Mouse (Mus musculus) kidney, embryonic 15.5 days (tissue): ENCODE results near the gene Wdr70. TPM values are rescaled to one million over a fixed set of nuclear protein-coding genes. Genes with fewer than 3 reads are reported as not detected.
A peak's percentile ranks its signal among the peaks of the same experiment; 100 is the strongest.

Experiments used
- ATAC-seq: fragments of 200-750 bp; cut with Nextera tagmentation; replicated peaks from 2 replicates; pipeline ENCODE4 v1.8.0; 2017; ENCODE audit warnings: moderate TSS enrichment; ENCODE audit not compliant: low FRiP score
- H3K27ac ChIP-seq: fragments of 300-500 bp; sonication (generic); 2 replicates; pipeline ENCODE4 v1.5.1; 2015; ENCODE audit warnings: mild to moderate bottlenecking, inconsistent platforms
- H3K27me3 ChIP-seq: fragments of 300-500 bp; sonication (generic); 2 replicates; pipeline ENCODE4 v1.6.1; 2015; ENCODE audit warnings: inconsistent platforms
- H3K36me3 ChIP-seq: fragments of 300-500 bp; sonication (generic); 2 replicates; pipeline ENCODE4 v1.6.1; 2015; ENCODE audit warnings: inconsistent platforms
- H3K4me1 ChIP-seq: fragments of 300-500 bp; sonication (generic); 2 replicates; pipeline ENCODE4 v1.6.1; 2015; ENCODE audit warnings: inconsistent platforms
- H3K4me2 ChIP-seq: fragments of 300-500 bp; sonication (generic); 2 replicates; pipeline ENCODE4 v1.6.1; 2015; ENCODE audit warnings: moderate library complexity, mild to moderate bottlenecking, inconsistent platforms
- H3K4me3 ChIP-seq: fragments of 300-500 bp; sonication (generic); replicated peaks from 2 replicates; pipeline ENCODE4 v1.5.1; 2015; ENCODE audit warnings: mild to moderate bottlenecking, inconsistent platforms
- H3K9ac ChIP-seq: fragments of 300-500 bp; sonication (generic); 2 replicates; pipeline ENCODE4 v1.6.1; 2015; ENCODE audit warnings: mild to moderate bottlenecking, inconsistent platforms
- H3K9me3 ChIP-seq: fragments of 300-500 bp; sonication (generic); replicated peaks from 2 replicates; pipeline ENCODE4 v1.6.1; 2016; ENCODE audit warnings: inconsistent platforms
- WGBS: fragments of 180-500 bp; shearing (Covaris S2); methylation state at CpG from one replicate; pipeline ENCODE4 v1.1.7; 2015; ENCODE audit warnings: mixed read lengths; 5-methylcytosine and 5-hydroxymethylcytosine counted together
- polyA plus RNA-seq: library from polyadenylated mRNA; unstranded; fragments of >200 nt; fragmentation: Nextera tagmentation; extraction: Ambion mirVana; gene quantifications from 2 replicates; pipeline ENCODE4 v1.2.1, GENCODE M21; 2015

Gene Wdr70
- polyA plus RNA-seq, 1 experiment from 2014 or later = 59.4 TPM

DNA sequence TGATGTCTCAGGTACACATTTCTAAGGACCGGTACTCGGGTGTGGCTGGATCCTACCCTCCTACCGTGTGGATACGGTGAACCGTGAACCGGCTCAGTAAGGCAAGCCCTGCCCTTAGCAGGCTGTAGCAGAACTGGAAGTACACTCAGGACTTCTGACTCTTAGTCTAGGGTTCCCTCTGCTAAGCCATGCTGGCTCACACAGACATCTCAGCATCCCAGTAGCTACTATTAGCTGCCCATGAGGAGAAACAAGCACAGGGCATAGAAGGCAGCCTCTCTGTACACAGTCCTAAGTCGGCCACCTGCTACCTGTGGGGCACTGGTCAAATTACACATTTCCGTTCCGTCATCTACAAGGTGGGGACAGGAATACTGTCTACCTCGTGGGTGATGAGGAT lies 220.1 kb downstream of the Wdr70 start:
- Histone ChIP-seq H3K4me3 (no peak overlapping the region), H3K9ac (no peak overlapping the region), H3K9me3 (no peaks in the 10 kb centered on the region), H3K27ac (no peak overlapping the region), H3K27me3 (no peaks in the 10 kb centered on the region), H3K36me3 (peaks cover 7% of the 10 kb centered on the region), H3K4me2 (no peak overlapping the region), H3K4me1 (peaks cover 24% of the 10 kb centered on the region)
- 73% methylated on average over 10 of the region's 10 CpGs for WGBS
- ATAC-seq = no peak

DNA sequence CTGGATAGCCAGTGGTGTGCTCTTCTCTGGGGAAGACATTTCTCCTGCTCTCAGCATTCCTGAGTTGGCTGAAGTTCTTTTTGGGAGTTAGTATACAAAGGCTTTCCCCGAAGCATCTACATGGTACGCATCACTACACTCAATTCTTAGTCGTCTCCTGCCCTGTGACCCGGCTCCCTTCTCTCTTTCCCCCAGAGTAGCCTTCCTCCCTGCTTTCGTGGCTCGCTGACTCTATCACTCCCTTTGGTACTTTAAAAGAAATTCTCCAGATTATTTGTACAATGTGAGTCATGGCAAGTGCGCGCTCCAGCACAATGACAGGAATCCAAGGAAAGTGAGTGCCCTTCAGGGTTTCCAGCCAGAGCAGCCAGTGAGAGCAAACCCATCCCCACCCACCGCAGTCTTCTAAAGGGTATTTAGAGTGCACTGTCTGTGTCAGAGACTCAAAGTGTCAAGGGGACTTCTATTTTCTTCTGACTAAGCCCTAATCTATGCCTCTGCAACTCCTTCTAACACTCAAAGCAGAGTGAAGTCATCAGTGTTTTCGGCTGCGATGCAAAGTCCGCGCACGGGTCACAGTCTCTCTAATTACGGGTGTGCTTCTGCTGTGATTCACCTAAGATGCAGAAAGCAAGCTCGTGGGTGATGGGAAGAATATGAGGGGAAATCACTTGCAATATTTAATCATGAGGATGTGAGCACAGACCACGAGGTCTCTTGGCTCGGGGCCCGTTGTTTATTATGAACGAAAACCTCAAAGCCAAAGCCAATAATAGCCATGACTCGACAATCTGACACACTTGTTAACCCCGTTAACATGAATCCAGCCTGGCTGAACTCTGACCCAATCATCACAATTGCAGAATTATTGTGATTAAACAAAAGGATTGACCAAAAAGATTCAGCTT lies 221.2 kb downstream of the Wdr70 start:
- Histone ChIP-seq H3K4me1 (peaks cover 24% of the 10 kb centered on the region), H3K9ac (no peak overlapping the region), H3K36me3 (0 out of 2 replicates have a peak, but pooled peaks cover 7% of the 10 kb centered on the region), H3K27ac (peak overlapping the region; percentile 19; the same call in 1 of the 2 replicates), H3K4me3 (no peak overlapping the region), H3K9me3 (no peaks in the 10 kb centered on the region), H3K4me2 (no peak overlapping the region), H3K27me3 (no peaks in the 10 kb centered on the region)
- WGBS = 59% methylated on average over 22 of the region's 22 CpGs
- ATAC-seq = 0 out of 2 replicates have a peak, but pooled peaks have one; percentile 58

DNA sequence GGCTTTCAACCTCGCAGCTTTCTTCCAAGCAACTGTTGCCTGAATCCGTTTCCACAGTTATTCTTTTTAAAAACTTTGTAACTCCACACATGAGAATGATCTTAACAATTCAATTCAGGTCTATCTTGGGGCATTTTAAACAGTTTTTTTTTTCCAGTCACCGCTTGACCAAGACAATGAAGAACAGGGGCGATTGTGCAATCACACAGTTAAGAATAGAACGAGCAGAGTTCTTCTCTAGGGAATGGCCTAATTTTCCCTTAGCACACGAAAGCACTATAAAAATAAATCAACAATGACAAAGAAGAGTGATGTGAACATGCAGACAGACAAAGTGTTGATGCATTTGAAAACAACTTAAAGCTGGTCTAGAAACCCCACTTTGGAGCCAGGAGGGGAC lies 223.1 kb downstream of the Wdr70 start:
- Histone ChIP-seq H3K4me3 (no peak overlapping the region), H3K9me3 (no peaks in the 10 kb centered on the region), H3K27ac (no peak overlapping the region), H3K9ac (no peak overlapping the region), H3K36me3 (no peaks in the 10 kb centered on the region), H3K4me1 (peaks cover 21% of the 10 kb centered on the region), H3K27me3 (no peaks in the 10 kb centered on the region), H3K4me2 (no peak overlapping the region)
- no peak for ATAC-seq
- 78% methylated on average over 6 of the region's 6 CpGs for WGBS

DNA sequence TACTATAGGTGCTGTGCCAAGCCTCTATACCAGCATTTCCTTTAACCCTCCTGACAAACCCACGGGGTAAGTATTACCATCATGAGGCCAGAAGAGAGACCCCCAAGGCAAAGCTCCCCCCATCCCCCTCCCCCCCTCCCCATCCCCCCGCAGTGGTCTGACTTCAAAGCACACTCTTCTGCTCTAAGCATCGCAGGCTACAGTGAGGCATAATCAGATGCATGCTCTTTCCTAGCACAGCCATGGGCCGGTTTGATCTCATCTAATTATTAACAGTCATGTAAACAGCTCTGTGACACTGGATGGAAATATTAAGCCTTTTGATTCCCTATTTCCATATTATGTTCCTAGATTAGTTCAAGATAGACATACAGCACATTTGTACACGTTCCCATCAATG lies 226.5 kb downstream of the Wdr70 start:
- H3K4me3 ChIP-seq = no peak overlapping the region
- no peaks in the 10 kb centered on the region for H3K27me3 ChIP-seq
- 74% methylated on average over 5 of the region's 5 CpGs for WGBS
- H3K9me3 ChIP-seq = no peaks in the 10 kb centered on the region
- no peaks in the 10 kb centered on the region for H3K36me3 ChIP-seq
- H3K27ac ChIP-seq = no peak overlapping the region
- peaks cover under 1% of the 10 kb centered on the region; the same call in 1 of the 2 replicates for H3K4me1 ChIP-seq
- no peak for ATAC-seq
- H3K4me2 ChIP-seq = no peak overlapping the region
- H3K9ac ChIP-seq = no peak overlapping the region

DNA sequence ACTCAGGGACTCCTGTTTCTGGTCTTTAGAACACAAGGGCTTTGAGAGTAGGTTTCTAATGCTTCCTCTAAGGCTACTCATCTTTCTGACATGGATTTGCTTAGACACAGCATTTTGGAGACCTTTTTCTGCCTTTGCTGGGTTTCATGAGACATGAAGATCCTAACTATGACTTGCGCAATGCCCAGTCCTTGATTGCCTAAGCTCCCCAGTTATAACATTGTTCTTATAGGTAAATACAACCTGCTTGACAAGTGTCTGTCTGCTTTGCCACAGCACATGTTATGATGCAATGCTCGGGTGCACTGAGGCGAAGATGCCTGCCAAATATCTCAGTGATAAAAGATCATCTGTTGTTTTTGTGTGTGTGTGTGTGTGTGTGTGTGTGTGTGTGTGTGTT lies 233.7 kb downstream of the Wdr70 start:
- Histone ChIP-seq H3K9me3 (no peaks in the 10 kb centered on the region), H3K4me3 (no peak overlapping the region), H3K4me2 (no peak overlapping the region), H3K27ac (no peak overlapping the region), H3K36me3 (no peaks in the 10 kb centered on the region), H3K4me1 (no peaks in the 10 kb centered on the region), H3K27me3 (no peaks in the 10 kb centered on the region), H3K9ac (no peak overlapping the region)
- no peak for ATAC-seq
- 87% methylated on average over 3 of the region's 3 CpGs for WGBS

DNA sequence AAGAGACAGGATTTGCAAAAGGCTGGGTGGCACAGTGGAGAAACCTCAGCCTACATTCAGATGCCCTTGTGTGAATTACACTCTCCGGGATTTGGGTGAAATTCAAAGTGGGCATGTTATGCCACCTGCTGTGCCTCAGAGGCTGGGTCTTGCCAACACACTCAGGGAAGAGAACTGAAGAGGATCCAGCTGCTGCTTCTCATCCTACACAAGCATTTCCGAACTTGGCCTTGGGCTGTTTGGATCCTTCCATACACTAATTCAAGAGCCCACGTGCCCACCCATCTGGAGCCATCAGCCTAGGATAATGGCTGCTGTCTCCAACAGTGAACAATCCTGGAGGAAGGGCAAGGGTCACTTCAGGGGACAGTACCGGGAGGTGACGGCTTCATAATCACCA lies 235.7 kb downstream of the Wdr70 start:
- H3K27me3 ChIP-seq = no peaks in the 10 kb centered on the region
- H3K27ac ChIP-seq = no peak overlapping the region
- H3K4me3 ChIP-seq = no peak overlapping the region
- WGBS = 65% methylated on average over 5 of the region's 5 CpGs
- H3K9ac ChIP-seq = no peak overlapping the region
- no peak for ATAC-seq
- no peaks in the 10 kb centered on the region for H3K36me3 ChIP-seq
- H3K9me3 ChIP-seq = no peaks in the 10 kb centered on the region
- H3K4me2 ChIP-seq = no peak overlapping the region
- no peaks in the 10 kb centered on the region for H3K4me1 ChIP-seq

DNA sequence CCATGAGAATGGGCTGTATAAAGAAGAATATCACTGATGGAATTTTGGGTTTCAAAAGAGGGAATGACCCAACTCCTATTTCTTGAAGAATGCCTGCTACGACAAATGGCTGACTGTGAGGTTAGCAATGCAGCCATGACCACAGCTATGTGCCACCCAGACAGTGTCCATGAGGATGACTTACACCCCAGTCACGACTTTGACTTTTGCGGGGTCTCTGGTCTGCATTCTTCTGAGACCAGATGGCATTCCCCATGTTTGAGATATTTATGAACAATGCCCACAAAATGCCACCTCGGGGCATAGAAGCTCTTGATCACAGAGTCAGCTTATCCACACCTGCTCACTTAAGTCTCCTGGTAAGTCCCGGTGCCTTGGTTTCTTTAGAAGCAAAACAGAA lies 236.1 kb downstream of the Wdr70 start:
- 86% methylated on average over 5 of the region's 5 CpGs for WGBS
- H3K4me3 ChIP-seq = no peak overlapping the region
- no peaks in the 10 kb centered on the region for H3K27me3 ChIP-seq
- H3K36me3 ChIP-seq = no peaks in the 10 kb centered on the region
- no peak overlapping the region for H3K9ac ChIP-seq
- no peaks in the 10 kb centered on the region for H3K9me3 ChIP-seq
- H3K4me2 ChIP-seq = no peak overlapping the region
- H3K27ac ChIP-seq = no peak overlapping the region
- no peak for ATAC-seq
- H3K4me1 ChIP-seq = no peaks in the 10 kb centered on the region

DNA sequence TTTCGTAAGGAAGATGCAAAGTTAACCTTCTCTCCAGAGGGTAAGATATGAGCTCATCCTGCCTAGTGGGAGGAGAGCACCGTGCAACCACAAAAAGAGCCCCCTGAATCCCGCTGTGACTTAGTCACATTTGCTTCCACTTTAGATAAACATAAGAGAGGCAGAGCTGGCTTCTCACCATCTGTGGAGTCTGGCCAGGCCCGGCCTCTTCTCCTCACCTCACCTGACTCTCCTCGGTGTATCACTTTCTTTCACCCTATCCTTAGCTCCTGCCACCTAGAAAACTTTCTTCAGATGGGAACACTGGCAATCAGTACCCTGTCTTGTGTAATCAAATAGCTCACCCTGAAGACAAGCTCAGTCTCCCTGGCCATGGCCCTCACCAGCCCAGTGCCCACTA lies 240.2 kb downstream of the Wdr70 start:
- Histone ChIP-seq H3K9ac (no peak overlapping the region), H3K36me3 (no peaks in the 10 kb centered on the region), H3K27ac (no peak overlapping the region), H3K4me2 (no peak overlapping the region), H3K4me1 (no peaks in the 10 kb centered on the region), H3K4me3 (no peak overlapping the region), H3K27me3 (no peaks in the 10 kb centered on the region), H3K9me3 (no peaks in the 10 kb centered on the region)
- WGBS = 77% methylated on average over 5 of the region's 5 CpGs
- ATAC-seq = no peak

DNA sequence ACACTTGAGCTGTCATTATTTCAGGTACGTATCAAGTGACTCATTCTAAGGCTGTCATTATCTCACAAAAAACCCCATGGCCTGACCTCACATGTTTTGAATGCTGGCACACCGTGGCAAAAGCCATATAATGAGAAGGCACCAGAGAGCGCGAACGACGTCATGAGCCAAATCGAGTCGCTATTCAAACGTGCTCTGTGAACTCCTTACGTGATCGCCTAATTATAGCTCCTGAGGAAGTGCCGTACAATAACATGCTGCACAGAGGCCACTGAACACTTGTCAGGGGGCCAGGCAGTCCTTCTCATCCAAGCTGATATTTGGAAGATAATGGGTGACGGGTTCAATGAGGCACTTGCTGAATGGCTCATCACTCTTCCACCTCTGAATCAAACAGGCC lies 241.6 kb downstream of the Wdr70 start:
- H3K4me2 ChIP-seq = no peak overlapping the region
- H3K4me1 ChIP-seq = no peaks in the 10 kb centered on the region
- no peak overlapping the region for H3K4me3 ChIP-seq
- WGBS = 71% methylated on average over 13 of the region's 13 CpGs
- no peaks in the 10 kb centered on the region for H3K9me3 ChIP-seq
- no peaks in the 10 kb centered on the region for H3K27me3 ChIP-seq
- H3K9ac ChIP-seq = no peak overlapping the region
- ATAC-seq = no peak
- no peaks in the 10 kb centered on the region for H3K36me3 ChIP-seq
- no peak overlapping the region for H3K27ac ChIP-seq

DNA sequence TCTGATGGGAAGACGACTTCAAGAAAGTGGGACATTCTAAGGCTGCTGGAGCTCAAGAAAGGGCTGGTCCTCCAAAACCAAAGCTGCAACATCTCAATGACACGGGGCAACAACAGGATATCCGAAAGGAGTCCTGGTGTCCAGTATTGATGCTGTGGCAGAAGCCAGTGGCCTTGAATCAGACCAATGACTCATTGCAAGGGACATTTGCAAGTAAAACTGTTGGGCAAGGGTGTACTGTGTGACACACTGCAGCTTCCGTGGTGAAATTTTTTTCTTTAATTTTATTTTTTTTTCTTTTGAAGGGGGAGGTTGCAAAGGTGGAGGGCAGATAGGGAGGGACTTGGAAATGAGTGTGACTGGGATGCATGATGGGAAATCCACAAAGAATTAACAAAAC lies 256.6 kb downstream of the Wdr70 start:
- H3K36me3 ChIP-seq = no peaks in the 10 kb centered on the region
- 0 out of 2 replicates have a peak, but pooled peaks cover 6% of the 10 kb centered on the region for H3K4me1 ChIP-seq
- no peaks in the 10 kb centered on the region for H3K9me3 ChIP-seq
- no peak overlapping the region for H3K4me2 ChIP-seq
- no peak overlapping the region for H3K9ac ChIP-seq
- no peak overlapping the region for H3K4me3 ChIP-seq
- 88% methylated on average over 4 of the region's 4 CpGs for WGBS
- no peak overlapping the region for H3K27ac ChIP-seq
- no peak for ATAC-seq
- no peaks in the 10 kb centered on the region for H3K27me3 ChIP-seq

DNA sequence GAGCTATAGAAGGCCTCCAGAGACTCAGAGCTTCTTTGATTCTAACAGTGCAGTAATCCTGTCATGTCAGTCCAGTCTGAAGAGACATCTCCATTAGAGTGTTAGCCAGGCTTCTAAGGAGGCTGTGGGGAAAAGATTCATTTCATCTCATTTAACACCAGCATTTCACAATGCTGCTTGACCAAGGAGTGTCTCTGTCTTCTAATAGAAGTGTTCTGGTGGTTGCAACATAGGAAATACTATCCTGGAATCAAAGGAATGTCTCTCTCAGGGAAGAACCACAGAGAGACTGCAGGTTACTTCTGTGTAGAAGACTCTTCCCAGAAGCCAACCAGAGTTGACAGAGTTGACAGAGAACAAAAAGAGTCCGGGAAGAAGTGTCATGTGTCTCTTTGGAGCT lies 257.3 kb downstream of the Wdr70 start:
- Histone ChIP-seq H3K27me3 (no peaks in the 10 kb centered on the region), H3K4me2 (no peak overlapping the region), H3K9ac (no peak overlapping the region), H3K36me3 (0 out of 2 replicates have a peak, but pooled peaks cover under 1% of the 10 kb centered on the region), H3K9me3 (no peaks in the 10 kb centered on the region), H3K4me3 (no peak overlapping the region), H3K4me1 (0 out of 2 replicates have a peak, but pooled peaks cover 6% of the 10 kb centered on the region), H3K27ac (no peak overlapping the region)
- no peak for ATAC-seq
- 85% methylated on average over 1 of the region's 1 CpGs for WGBS

DNA sequence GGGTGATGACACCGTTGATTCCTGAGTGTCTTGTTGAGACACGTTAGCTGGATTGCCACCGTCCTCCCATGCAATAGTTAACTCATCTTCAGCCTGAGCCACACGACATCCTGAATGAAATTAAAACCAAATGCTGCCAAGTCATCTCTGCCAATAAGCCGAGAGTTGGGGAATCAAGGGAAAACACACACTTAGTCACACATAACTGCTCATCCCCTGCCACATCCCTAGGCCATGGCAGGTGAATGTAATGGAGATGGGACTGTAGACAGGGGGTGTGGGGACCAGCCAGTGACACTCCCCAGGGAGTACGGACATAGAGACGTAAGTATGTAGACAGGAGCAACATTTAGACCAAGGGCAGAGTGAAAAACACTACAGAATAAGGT lies 260.1 kb downstream of the Wdr70 start:
- 0 out of 2 replicates have a peak, but pooled peaks cover 6% of the 10 kb centered on the region for H3K4me1 ChIP-seq
- H3K27ac ChIP-seq = peak overlapping the region; percentile 39; the same call in 1 of the 2 replicates
- H3K9ac ChIP-seq = no peak overlapping the region
- H3K36me3 ChIP-seq = peaks cover 24% of the 10 kb centered on the region
- no peaks in the 10 kb centered on the region for H3K9me3 ChIP-seq
- H3K4me3 ChIP-seq = no peak overlapping the region
- no peak overlapping the region for H3K4me2 ChIP-seq
- no peaks in the 10 kb centered on the region for H3K27me3 ChIP-seq
- WGBS = 37% methylated on average over 7 of the region's 7 CpGs
- peak; percentile 76 for ATAC-seq
